Mouse (Mus musculus) E14TG2a.4 (cell line): ENCODE measurements around the gene Crk.

ENCODE experiments used
- CTCF ChIP-seq: conservative IDR thresholded peaks from 2 replicates; pipeline ENCODE4 v1.5.1; 2014; ENCODE audit warnings: low read length
- NANOG ChIP-seq: IDR thresholded peaks from 2 replicates; pipeline ENCODE4 v1.6.1; 2014; ENCODE audit warnings: borderline replicate concordance, low read length, mixed read lengths
- POU5F1 ChIP-seq: IDR thresholded peaks from 2 replicates; pipeline ENCODE4 v1.6.1; 2014; ENCODE audit warnings: low read length, borderline replicate concordance

DNA sequence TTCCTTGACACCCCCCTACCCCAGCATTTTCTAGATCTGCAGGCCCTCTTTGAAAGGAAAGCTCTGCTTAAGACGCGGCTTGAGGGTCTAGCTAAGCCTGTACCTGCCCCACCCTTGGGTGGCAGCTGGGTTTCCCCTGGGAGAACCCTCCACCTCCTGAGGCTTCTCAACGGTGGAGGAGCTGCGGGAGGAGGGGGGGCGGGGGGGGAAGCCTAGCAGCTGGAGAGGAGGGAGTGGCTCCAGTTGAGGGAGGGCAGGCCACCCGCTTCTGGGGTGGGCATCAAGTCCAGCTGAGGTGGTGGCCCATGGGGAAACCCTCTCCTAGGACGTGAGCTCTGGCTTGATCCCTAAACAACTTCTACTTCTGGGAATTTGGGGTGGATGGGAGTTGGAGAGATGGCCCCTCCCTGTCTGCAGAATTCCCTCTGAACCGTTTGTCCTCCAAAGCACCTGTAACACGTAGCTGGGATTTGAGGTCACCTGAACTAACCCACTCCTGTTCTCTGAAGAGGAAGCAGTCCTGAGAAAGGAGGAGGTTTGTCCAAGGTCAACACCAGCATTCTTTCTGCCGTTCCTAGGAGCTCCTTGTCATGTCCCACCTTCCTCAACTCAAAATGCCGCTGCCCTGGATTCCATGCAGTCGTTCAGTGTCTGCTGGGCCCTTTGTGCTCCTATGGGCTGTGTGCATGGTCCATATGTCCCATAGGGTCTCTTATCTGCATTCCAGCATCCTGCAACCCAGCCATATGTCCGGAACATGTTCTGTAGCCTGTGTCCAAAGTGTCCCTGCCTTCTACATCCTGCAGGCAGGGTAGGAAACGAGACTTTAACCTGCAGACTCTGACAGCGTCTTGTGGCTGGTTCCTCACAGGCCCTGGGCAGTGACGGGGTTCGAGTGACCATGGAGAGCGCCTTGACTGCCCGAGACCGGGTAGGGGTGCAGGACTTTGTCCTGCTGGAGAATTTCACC is 22.2 kb upstream of the Crk start:
- no peak for TF ChIP-seq CTCF
- TF ChIP-seq NANOG = no peak
- no peak for TF ChIP-seq POU5F1
